Mouse (Mus musculus): ENCODE results near the gene Mrpl52. TPM values are rescaled to one million over a fixed set of nuclear protein-coding genes. Genes with fewer than 3 reads are reported as not detected.

The Mrpl52 gene
- total RNA-seq, 1 experiment: 137 TPM

DNA sequence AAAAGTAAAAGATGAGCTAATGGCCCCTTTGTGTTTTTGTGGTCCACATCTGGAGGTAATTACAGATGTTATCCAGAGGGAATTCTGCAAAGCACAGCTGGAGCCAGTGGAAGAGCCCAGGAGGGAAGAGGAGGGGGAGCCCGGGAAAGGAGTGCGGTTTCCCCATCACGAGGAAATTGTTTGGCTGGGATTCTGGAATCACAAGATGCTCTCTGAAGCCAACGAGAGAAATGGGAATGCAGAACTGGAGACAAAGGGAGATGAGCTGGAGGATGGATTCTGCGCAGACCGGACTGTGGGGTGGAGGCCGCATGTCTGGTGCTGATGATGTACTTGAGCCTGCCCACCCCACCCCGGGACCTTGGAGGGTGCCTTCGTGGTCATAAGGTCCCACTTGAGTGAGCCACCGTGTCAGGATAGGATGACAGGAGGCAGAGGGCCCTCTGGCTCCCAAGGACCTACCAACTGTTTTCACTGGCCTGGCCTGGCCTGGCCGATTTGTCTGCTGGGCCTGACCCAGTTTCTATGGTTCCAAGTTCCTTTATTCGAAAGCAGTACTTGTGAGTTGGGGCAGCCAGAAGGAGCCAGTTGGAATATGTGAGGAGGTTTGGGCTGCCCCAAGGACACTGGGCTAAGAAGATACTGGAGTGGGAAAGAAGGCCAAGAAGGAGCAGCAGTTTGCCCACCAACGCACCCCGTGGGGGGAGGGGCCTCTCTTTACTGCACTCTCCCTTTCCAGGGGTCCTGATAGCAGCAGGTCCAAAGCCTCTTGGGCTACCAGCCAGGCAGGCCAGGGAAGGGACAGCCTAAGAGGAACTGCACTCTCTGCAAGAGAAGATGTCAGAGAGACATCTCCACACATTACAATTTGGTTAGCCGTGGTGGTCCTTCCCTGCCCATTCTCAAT is 17.3 kb downstream of the Mrpl52 start:
- Histone ChIP-seq H3K4me3 (ENCODE audit: insufficient read depth in 1 of 2, low read depth in 1 of 2, low read length in 2 of 2, poor library complexity in 1 of 2, severe bottlenecking in 1 of 2) (no peak overlapping the region), H3K9me3 (ENCODE audit: control insufficient read depth, insufficient read depth, low read depth, low read length) (no peaks in the 10 kb centered on the region), H3K4me1 (ENCODE audit: control insufficient read depth in 2 of 2, insufficient read depth in 2 of 2, low read length in 2 of 2, poor library complexity in 1 of 2) (peaks cover 9 to 31% of the 10 kb centered on the region in 2 experiments), H3K9ac (ENCODE audit: insufficient read depth, low read depth, low read length, poor library complexity, severe bottlenecking) (no peak overlapping the region), H3K36me3 (ENCODE audit: control insufficient read depth, insufficient read depth, low read length, poor library complexity, severe bottlenecking) (no peaks in the 10 kb centered on the region), H3K27ac (ENCODE audit: insufficient read depth, low read depth, low read length, poor library complexity, severe bottlenecking) (no peak overlapping the region)
- TF ChIP-seq ZNF384 (IDR thresholded peaks at IDR 0.05; ENCODE audit: low read depth, low read length): peak; percentile 73
- TF ChIP-seq ZC3H11A (IDR thresholded peaks at IDR 0.05; ENCODE audit: borderline replicate concordance, low read depth, low read length): no peak
- no peak for DNase-seq (ENCODE audit: low read depth, low spot score)
- in situ Hi-C loops (cut with MboI; ENCODE audit: low sequenced_read_pairs in 2 of 2, unreplicated experiment in 2 of 2): no loop called here

DNA sequence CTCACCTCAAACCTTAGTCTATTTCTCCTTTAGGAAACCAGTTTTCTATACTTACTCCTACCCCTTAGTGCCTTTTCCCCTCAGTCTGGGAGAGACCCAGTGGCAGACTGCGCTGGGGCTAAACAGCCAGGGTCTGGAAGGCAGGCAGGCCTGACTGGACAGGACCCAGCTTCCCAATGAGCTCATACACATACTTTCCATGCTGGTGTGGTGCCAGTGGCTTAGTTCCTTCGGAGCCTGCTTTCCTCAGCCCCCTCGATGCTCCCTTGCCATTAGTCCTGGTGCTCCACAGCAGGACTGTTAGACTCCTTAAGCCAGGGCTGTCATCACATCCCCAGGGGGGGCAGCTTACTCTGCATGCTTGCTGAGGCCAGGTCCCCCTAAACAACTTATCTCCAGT is 18.8 kb downstream of the Mrpl52 start:
- TF ChIP-seq ZNF384 (IDR thresholded peaks at IDR 0.05; ENCODE audit: low read depth, low read length) (no peak), HCFC1 (IDR thresholded peaks at IDR 0.05; ENCODE audit: borderline replicate concordance, insufficient read depth, low read length) (no peak), ZC3H11A (IDR thresholded peaks at IDR 0.05; ENCODE audit: borderline replicate concordance, low read depth, low read length) (no peak), CHD2 (IDR thresholded peaks at IDR 0.05; ENCODE audit: low read depth, low read length) (no peak), MAFK (IDR thresholded peaks at IDR 0.05; ENCODE audit: insufficient read depth, low read depth, low read length) (no peak)
- no peak for DNase-seq (ENCODE audit: low read depth, low spot score)
- H3K36me3 ChIP-seq (ENCODE audit: control insufficient read depth, insufficient read depth, low read length, poor library complexity, severe bottlenecking): no peaks in the 10 kb centered on the region
- no peak overlapping the region for H3K4me3 ChIP-seq (ENCODE audit: insufficient read depth in 1 of 2, low read depth in 1 of 2, low read length in 2 of 2, poor library complexity in 1 of 2, severe bottlenecking in 1 of 2)
- H3K4me1 ChIP-seq (ENCODE audit: control insufficient read depth in 2 of 2, insufficient read depth in 2 of 2, low read length in 2 of 2, poor library complexity in 1 of 2): peaks cover 9 to 22% of the 10 kb centered on the region in 2 experiments
- H3K9ac ChIP-seq (ENCODE audit: insufficient read depth, low read depth, low read length, poor library complexity, severe bottlenecking): no peak overlapping the region
- H3K27ac ChIP-seq (ENCODE audit: insufficient read depth, low read depth, low read length, poor library complexity, severe bottlenecking): no peak overlapping the region
- in situ Hi-C loops (cut with MboI; ENCODE audit: low sequenced_read_pairs in 2 of 2, unreplicated experiment in 2 of 2): no loop called here
- H3K9me3 ChIP-seq (ENCODE audit: control insufficient read depth, insufficient read depth, low read depth, low read length): no peaks in the 10 kb centered on the region

DNA sequence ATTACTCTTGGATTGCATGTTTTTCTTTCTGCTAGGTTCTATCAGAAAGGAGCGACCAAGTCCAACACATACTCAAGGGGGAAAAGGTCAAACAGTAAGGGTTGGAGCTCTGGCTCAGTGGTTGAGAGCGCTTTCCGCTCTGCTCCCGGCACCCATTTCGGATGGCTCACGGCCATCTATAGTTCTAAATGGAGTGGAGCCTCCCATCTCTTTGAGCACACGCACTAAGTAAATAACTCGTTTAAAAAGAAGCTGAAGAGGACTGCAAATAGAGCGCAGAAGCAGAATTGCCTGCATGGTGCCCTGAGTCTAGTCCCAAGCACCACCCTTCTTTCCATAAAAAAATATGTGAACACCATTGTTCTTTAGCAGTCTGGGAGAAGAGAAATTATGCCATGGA is 26.9 kb downstream of the Mrpl52 start:
- in situ Hi-C loops (cut with MboI; ENCODE audit: low sequenced_read_pairs in 2 of 2, unreplicated experiment in 2 of 2): loop anchor here in 1 of 2 experiments (25.0 kb wide), 1 partner anchor 391 kb away; no protein-coding TSS in a partner anchor
- Histone ChIP-seq H3K4me1 (ENCODE audit: control insufficient read depth in 2 of 2, insufficient read depth in 2 of 2, low read length in 2 of 2, poor library complexity in 1 of 2) (peaks cover 0 to 3% of the 10 kb centered on the region in 2 experiments; a peak in 1 of 4 replicates), H3K9me3 (ENCODE audit: control insufficient read depth, insufficient read depth, low read depth, low read length) (no peaks in the 10 kb centered on the region), H3K4me3 (ENCODE audit: insufficient read depth in 1 of 2, low read depth in 1 of 2, low read length in 2 of 2, poor library complexity in 1 of 2, severe bottlenecking in 1 of 2) (no peak overlapping the region), H3K36me3 (ENCODE audit: control insufficient read depth, insufficient read depth, low read length, poor library complexity, severe bottlenecking) (no peaks in the 10 kb centered on the region), H3K9ac (ENCODE audit: insufficient read depth, low read depth, low read length, poor library complexity, severe bottlenecking) (no peak overlapping the region), H3K27ac (ENCODE audit: insufficient read depth, low read depth, low read length, poor library complexity, severe bottlenecking) (no peak overlapping the region)
- DNase-seq (ENCODE audit: low read depth, low spot score): no peak
- TF ChIP-seq MAFK (IDR thresholded peaks at IDR 0.05; ENCODE audit: insufficient read depth, low read depth, low read length): no peak

DNA sequence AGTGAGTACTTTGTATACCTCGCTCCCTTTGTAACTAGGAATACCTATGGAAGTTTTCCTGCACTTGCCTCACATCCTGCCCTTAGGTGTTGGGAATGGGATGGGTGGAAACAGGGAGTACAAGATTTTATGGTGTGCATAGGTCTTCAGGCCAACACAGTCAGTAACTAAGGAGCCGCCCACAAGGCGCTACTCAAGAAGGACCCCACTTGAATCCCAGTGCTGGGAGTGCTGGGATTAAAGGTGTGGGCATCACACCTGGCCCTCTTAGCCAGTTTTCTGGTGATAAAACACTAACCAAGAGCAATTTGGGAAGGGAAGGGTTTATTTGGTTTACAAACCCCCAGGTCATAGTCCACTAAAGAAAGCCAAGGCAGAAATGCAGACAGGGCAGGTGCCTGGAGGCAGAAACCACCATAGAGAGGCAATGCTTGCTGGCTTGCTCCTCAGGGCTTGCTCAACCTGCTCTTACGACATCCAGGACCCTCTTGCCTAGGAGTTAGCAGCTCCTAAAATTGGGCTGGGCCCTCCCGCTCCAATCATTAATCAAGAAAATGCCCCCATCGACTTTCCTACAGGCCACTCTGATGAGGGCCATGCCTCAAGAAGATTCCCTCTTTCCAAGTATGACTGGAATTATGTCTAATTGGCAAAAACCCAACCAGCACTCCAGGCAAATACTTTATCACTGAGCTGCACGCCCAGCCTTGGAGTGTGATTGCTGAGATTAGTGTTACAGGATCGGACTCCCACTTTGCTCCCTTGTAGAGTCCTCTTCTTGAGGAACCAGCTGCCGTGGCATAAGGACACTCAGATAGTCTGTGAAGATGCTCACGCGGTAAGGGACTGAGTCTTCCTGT is 28.2 kb downstream of the Mrpl52 start:
- no peaks in the 10 kb centered on the region for H3K9me3 ChIP-seq (ENCODE audit: control insufficient read depth, insufficient read depth, low read depth, low read length)

More for the DNA sequence above, 28.2 kb downstream of the Mrpl52 start:
- DNase-seq (ENCODE audit: low read depth, low spot score): no peak
- TF ChIP-seq ZC3H11A (IDR thresholded peaks at IDR 0.05; ENCODE audit: borderline replicate concordance, low read depth, low read length) (no peak), CHD2 (IDR thresholded peaks at IDR 0.05; ENCODE audit: low read depth, low read length) (no peak), HCFC1 (IDR thresholded peaks at IDR 0.05; ENCODE audit: borderline replicate concordance, insufficient read depth, low read length) (no peak), MAFK (IDR thresholded peaks at IDR 0.05; ENCODE audit: insufficient read depth, low read depth, low read length) (no peak), ZNF384 (IDR thresholded peaks at IDR 0.05; ENCODE audit: low read depth, low read length) (no peak)
- Histone ChIP-seq H3K36me3 (ENCODE audit: control insufficient read depth, insufficient read depth, low read length, poor library complexity, severe bottlenecking) (no peaks in the 10 kb centered on the region), H3K27ac (ENCODE audit: insufficient read depth, low read depth, low read length, poor library complexity, severe bottlenecking) (no peak overlapping the region), H3K9ac (ENCODE audit: insufficient read depth, low read depth, low read length, poor library complexity, severe bottlenecking) (no peak overlapping the region), H3K4me3 (ENCODE audit: insufficient read depth in 1 of 2, low read depth in 1 of 2, low read length in 2 of 2, poor library complexity in 1 of 2, severe bottlenecking in 1 of 2) (no peak overlapping the region), H3K4me1 (ENCODE audit: control insufficient read depth in 2 of 2, insufficient read depth in 2 of 2, low read length in 2 of 2, poor library complexity in 1 of 2) (no peaks in the 10 kb centered on the region)
- in situ Hi-C loops (cut with MboI; ENCODE audit: low sequenced_read_pairs in 2 of 2, unreplicated experiment in 2 of 2): loop anchor here in 1 of 2 experiments (25.0 kb wide), 1 partner anchor 393 kb away; no protein-coding TSS in a partner anchor
